In genomic region chr3:146448372-146448771, GRCm38 (mm10) we compare ENCODE assay signal across 15 mouse cellular contexts.
"Had no signal": no experiment of that assay in that cellular context is flagged by ENCODE, and none has a peak within 500 bp of the region (broad histone marks: within the 10 kb centered on the region; RNA-seq: fewer than 3 reads in every experiment).

No protein-coding gene starts in this region.

- DNase-seq: layer of hippocampus, adult 9-11 months; liver; lung, adult 2 months; midbrain, embryonic 14.5 days; retina, postnatal 1 day; thymus, postnatal 25 days had no signal

- H3K27me3 ChIP-seq: intestine, embryonic 15.5 days; limb, embryonic 13.5 days; liver, embryonic 12.5 days; liver, embryonic 15.5 days; neural tube, embryonic 13.5 days had no signal

- H3K36me3 ChIP-seq: intestine, embryonic 15.5 days; limb, embryonic 13.5 days had no signal

- H3K27ac ChIP-seq: intestine, embryonic 15.5 days; layer of hippocampus, adult 2 months; limb, embryonic 10.5 days; limb, embryonic 13.5 days; liver, embryonic 12.5 days; liver, embryonic 15.5 days; macrophage; midbrain, embryonic 10.5 days; neural tube, embryonic 13.5 days had no signal

- H3K4me2 ChIP-seq: intestine, embryonic 15.5 days; limb, embryonic 13.5 days; liver, embryonic 12.5 days; liver, embryonic 15.5 days; neural tube, embryonic 13.5 days had no signal

- H3K9ac ChIP-seq: intestine, embryonic 15.5 days; limb, embryonic 13.5 days; liver, embryonic 12.5 days; liver, embryonic 15.5 days; neural tube, embryonic 13.5 days had no signal

- ATAC-seq: intestine, embryonic 15.5 days; liver, embryonic 12.5 days had no signal

- H3K4me3 ChIP-seq: intestine, embryonic 15.5 days; layer of hippocampus, adult 2 months; limb, embryonic 10.5 days; limb, embryonic 13.5 days; liver, embryonic 12.5 days; liver, embryonic 15.5 days; midbrain, embryonic 10.5 days; neural tube, embryonic 13.5 days had no signal

- H3K9me3 ChIP-seq: intestine, embryonic 15.5 days; limb, embryonic 10.5 days; limb, embryonic 13.5 days; liver, embryonic 12.5 days; liver, embryonic 15.5 days; midbrain, embryonic 10.5 days; neural tube, embryonic 13.5 days had no signal
